Mouse (Mus musculus) olfactory bulb, adult 2 months (tissue): ENCODE data around the gene Dkkl1.

Experiments
- CTCF ChIP-seq: fragments of 200-500 bp; IDR thresholded peaks from 2 replicates; pipeline ENCODE4 v1.5.1; 2012; ENCODE audit warnings: low read depth, mild to moderate bottlenecking, low read length, moderate library complexity; ENCODE audit not compliant: insufficient read depth
- POLR2A ChIP-seq: fragments of 200-500 bp; IDR thresholded peaks from 2 replicates; pipeline ENCODE4 v1.6.1; 2012; ENCODE audit warnings: mild to moderate bottlenecking, low read depth, low read length, moderate library complexity; ENCODE audit not compliant: insufficient read depth

GRCm38 (mm10) chr7:45257063-45257840, 45.3 kb upstream of the Dkkl1 start:
- TF ChIP-seq CTCF (no peak), POLR2A (no peak)
